Mouse (Mus musculus): ENCODE measurements around the gene Pex19.

- TF ChIP-seq TAL1 (IDR thresholded peaks at IDR 0.05; ENCODE audit: low read length) (no peak), GATA1 (IDR thresholded peaks at IDR 0.05; ENCODE audit: low read length) (no peak)
Observed at GRCm38 (mm10) chr1:172124572-172124971, 2.0 kb upstream of the Pex19 start.

All from erythroblast, embryonic 14.5 days (primary cell).